ENCODE assay signal across 23 mouse cellular contexts in genomic region chr3:15345606-15346005, GRCm38 (mm10). TPM values are rescaled to one million over a fixed set of nuclear protein-coding genes. Genes with fewer than 3 reads are reported as not detected.
ATAC-seq and TF ChIP-seq lines count a peak whose summit lies in the region.
"Not testable (repeated sequence)": the region's sequence is repeated elsewhere in the genome, so short reads cannot be mapped to it uniquely, and the experiment has no call there.
"Had no signal": no experiment of that assay in that cellular context is flagged by ENCODE, and none has a peak within 500 bp of the region (broad histone marks: within the 10 kb centered on the region; RNA-seq: fewer than 3 reads in every experiment).

No protein-coding gene starts in this region.

- H3K4me1 ChIP-seq in bone marrow macrophage, adult 2 months (ENCODE audit: control insufficient read depth, insufficient read depth, low read length) = not testable (repeated sequence)

- not testable (repeated sequence) for TF ChIP-seq CTCF in bone marrow macrophage, adult 2 months (IDR thresholded peaks at IDR 0.05; ENCODE audit: low read depth, low read length)

- WGBS in macrophage (ENCODE audit: missing documents) = no CpG with 5 or more reads among the region's 3 CpGs

- H3K4me3 ChIP-seq in bone marrow macrophage, adult 2 months (ENCODE audit: insufficient read depth, low read length); macrophage (ENCODE audit: inconsistent target): not testable (repeated sequence)

- not testable (repeated sequence) for TF ChIP-seq POLR2A in bone marrow macrophage, adult 2 months (IDR thresholded peaks at IDR 0.05; ENCODE audit: borderline replicate concordance, low read depth, low read length)

- not testable (repeated sequence) for H3K79me2 ChIP-seq in macrophage (ENCODE audit: inconsistent target)

- H3K36me3 ChIP-seq in macrophage (ENCODE audit: inconsistent target) = not testable (repeated sequence)

- H3K27ac ChIP-seq in bone marrow macrophage, adult 2 months (ENCODE audit: insufficient read depth, low read depth, low read length) = peak overlapping the region; percentile 69
- H3K27ac ChIP-seq in macrophage = peak overlapping the region; percentile 32; the same call in 1 of the 2 replicates

- peak; percentile 73 for ATAC-seq in granulocyte monocyte progenitor cell, adult 5-6 weeks (replicated peaks; ENCODE audit: poor library complexity, severe bottlenecking)
- peak; percentile 86 for ATAC-seq in megakaryocyte, adult 5-6 weeks (ENCODE audit: poor library complexity, severe bottlenecking)
- ATAC-seq in megakaryocyte progenitor cell, adult 5-6 weeks (replicated peaks; ENCODE audit: poor library complexity) = peak; percentile 79
- ATAC-seq in monocyte, adult 5-6 weeks (replicated peaks; ENCODE audit: insufficient number of reproducible peaks, low FRiP score, low TSS enrichment, poor library complexity, severe bottlenecking) = peak; percentile 63; the same call in 1 of the 2 replicates

RNA-seq across cellular contexts. Expression of gene Gm9733, which starts 13.5 kb away (rescaled TPM):
- 2.2 and 3.1 TPM in 2 replicates for polyA plus RNA-seq in bone marrow macrophage, adult 2 months (2012; ENCODE audit: insufficient read depth, insufficient read length, missing spikeins)
- total RNA-seq in granulocyte monocyte progenitor cell, adult 5-6 weeks (2014; fragmentation: Nextera tagmentation) = 6.4 and 13.1 TPM in 2 replicates
- 2.9 and 6.4 TPM in 2 replicates for total RNA-seq in granulocyte monocyte progenitor cell, adult 5-6 weeks (2017)
- not detected for total RNA-seq in macrophage (2018; cell fraction: chromatin; rRNA removed)
- total RNA-seq in macrophage (2018; cell fraction: cytosol; rRNA removed) = under 1 TPM in 2 of 26 experiments, not detected in 24; 0.28 to 0.30 TPM
- not detected for total RNA-seq in macrophage (2018; cell fraction: nucleus; rRNA removed)
- not detected in 3 replicates for polyA plus RNA-seq in macrophage (2018)
- total RNA-seq in megakaryocyte, adult 5-6 weeks (2015) = 145 and 147 TPM in 2 replicates
- total RNA-seq in megakaryocyte, adult 5-6 weeks (2017) = 94.2 and 98.9 TPM in 2 replicates
- 7.0 and 8.2 TPM in 2 replicates for total RNA-seq in megakaryocyte progenitor cell, adult 5-6 weeks (2015)
- total RNA-seq in megakaryocyte progenitor cell, adult 5-6 weeks (2017) = 8.3 and 12.4 TPM in 2 replicates
- 35.8 to 94.0 TPM (median 55.4 TPM) in 3 replicates for total RNA-seq in monocyte, adult 5-6 weeks (2017)
- total RNA-seq: adrenal gland, adult 18-20 months; adrenal gland, adult 2 months; adrenal gland, adult 8-10 months; adrenal gland, postnatal 10 days; adrenal gland, postnatal 14 days; adrenal gland, postnatal 25 days; adrenal gland, postnatal 36 days; CH12.LX; ES-E14; G1E; MEL had no signal
- polyA plus RNA-seq: activated CD4-positive, CD25-positive, alpha-beta regulatory T cell, adult 4 months; adrenal gland, adult 2 months; brain, embryonic 14.5 days; C2C12; CD4-positive, CD25-positive, alpha-beta regulatory T cell, adult 4 months; cerebellum, adult 2 months; G1E; Patski had no signal
